Mouse (Mus musculus): ENCODE results near the gene Cnnm3.
A peak's percentile ranks its signal among the peaks of the same experiment; 100 is the strongest.

Gene Cnnm3

GRCm38 (mm10) chr1:36511289-36512021 lies at the start of gene Cnnm3:
TSS of gene Cnnm3 (plus strand) at chr1:36511867.
- DNase-seq: peak; percentile 99

GRCm38 (mm10) chr1:36465641-36466160 lies 46.0 kb upstream of the Cnnm3 start:
- DNase-seq: no peak

- DNase-seq: no peak
Observed at GRCm38 (mm10) chr1:36467446-36467845, 44.2 kb upstream of the Cnnm3 start.

DNA sequence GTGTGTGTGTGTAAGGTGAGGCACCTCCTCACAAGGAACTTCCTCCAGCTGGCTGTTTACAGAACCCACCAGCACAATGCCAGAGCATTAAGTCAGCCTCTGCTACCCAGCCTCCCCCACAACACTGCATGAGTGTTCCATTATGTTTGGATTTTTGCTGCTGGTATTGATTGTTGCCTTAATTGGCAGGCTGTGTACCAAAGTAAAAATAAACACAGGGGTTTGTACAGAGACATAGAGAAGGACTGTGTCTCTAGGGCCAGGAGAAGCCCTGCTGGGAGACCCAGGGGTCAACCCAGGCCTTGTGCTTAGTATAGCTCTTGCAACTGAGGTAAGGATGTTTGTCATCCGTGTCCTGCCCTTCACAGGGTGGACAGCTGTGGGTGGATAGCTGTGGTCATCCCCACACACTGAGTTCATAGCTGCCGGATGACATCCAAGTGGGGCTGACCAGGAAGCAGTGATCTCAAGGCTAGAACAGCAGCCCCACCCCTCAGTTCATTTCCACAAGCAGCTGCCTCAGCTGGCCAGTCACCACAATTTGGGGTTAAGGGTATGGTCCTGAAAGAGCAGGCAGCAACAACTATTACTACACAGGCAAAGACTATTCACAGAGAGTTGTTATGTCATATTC lies 41.7 kb upstream of the Cnnm3 start:
- no peak for DNase-seq

- peak; percentile 95 for DNase-seq
Observed at GRCm38 (mm10) chr1:36471181-36472105, 40.2 kb upstream of the Cnnm3 start, which contains the start of gene Cnnm4. TSS of gene Cnnm4 (plus strand) at chr1:36471620.

DNA sequence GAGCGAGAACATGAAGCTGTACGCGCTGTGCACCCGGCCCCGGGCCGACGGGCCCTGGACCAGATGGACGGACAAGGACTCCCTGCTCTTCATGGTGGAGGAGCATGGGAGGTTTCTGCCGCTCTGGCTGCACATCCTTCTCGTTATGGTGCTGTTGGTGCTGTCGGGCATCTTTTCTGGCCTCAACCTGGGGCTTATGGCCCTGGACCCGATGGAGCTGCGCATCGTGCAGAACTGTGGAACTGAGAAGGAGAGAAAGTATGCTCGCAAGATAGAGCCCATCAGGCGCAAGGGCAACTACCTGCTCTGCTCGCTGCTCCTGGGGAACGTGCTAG lies 39.6 kb upstream of the Cnnm3 start:
- DNase-seq: no peak

DNA sequence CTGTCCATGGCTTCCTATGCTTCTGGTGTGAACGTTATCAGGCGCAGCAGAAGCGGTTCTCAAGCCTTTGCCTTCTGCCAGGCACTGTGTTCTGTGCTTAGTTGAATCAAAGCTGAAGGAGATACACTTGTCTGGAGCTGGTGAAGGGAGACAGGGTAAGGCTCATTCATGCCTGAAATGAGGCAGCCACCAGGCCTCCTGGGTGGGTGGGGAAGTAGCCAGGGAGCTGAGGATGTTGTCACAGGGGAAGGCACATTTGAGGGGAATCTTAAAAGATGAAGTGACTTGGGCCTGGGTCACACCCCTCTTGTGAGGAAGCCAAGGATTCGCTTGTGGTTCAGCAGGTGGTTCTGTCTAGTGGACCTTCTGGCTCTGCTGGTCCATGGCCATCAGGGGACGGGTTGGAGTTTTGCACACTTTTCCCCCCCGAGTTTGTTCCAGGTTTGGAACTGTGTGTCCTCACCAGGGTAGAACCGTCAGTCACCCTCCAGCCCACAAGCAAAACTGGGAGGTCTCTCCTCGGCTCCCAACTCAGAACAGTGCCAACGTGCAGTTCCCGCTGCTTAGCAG lies 38.4 kb upstream of the Cnnm3 start:
- no peak for DNase-seq

- no peak for DNase-seq
Observed at GRCm38 (mm10) chr1:36474646-36475045, 37.0 kb upstream of the Cnnm3 start.

DNA sequence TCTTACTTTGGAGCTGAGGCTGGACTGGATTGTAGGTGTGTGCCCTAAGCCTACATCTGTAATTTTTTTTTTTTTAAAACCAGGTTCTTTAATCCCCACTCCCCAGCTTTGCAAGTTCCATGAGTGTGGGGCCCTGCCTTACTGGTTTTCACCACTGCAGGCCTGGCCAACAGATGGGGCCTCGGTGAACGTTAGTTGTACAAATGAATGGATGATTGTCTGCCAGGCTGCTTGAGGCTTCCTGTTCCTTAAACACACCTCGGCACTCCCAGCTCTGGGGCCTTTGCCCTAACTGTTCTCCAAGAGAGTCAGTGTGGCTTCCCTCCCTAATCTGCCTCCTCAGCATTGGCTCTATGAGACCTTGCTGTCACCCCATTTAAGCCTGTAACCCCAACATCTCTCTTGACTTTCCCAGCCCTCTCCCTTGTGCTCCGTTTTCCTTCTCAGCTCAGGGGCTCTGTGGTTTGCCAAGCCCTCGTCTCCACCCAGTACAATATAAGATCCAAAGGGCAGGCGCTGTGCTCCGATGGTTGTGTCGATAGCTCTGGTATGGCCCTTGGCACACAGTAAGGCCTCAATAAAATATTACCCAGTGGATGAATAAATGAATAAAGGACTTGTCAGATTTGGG lies 36.1 kb upstream of the Cnnm3 start:
- DNase-seq: peak; percentile 45

GRCm38 (mm10) chr1:36476426-36476825 lies 35.2 kb upstream of the Cnnm3 start:
- DNase-seq: no peak

GRCm38 (mm10) chr1:36478343-36478795 lies 33.3 kb upstream of the Cnnm3 start:
- DNase-seq: no peak

GRCm38 (mm10) chr1:36479903-36480899 lies 31.5 kb upstream of the Cnnm3 start:
- no peak for DNase-seq

DNA sequence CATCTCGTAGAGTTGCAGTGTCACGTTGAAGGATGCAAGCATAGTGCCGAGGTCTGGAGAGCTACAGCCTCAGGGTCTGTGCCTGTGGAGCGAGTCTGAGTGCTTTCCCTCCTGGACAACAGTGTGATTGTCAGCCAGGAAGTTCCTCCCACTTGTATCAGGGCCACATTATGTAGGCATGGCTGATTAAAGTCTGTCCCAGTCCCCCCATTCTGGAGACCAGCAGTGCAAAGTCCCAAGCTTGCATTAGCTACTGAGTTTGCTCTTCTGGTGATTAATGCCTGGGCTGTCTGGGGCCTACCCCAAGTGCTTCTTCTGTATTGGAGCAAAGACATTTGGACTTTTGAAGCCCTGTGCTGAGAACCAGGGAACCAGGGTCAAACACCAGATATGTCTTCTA lies 27.8 kb upstream of the Cnnm3 start:
- DNase-seq: no peak

DNA sequence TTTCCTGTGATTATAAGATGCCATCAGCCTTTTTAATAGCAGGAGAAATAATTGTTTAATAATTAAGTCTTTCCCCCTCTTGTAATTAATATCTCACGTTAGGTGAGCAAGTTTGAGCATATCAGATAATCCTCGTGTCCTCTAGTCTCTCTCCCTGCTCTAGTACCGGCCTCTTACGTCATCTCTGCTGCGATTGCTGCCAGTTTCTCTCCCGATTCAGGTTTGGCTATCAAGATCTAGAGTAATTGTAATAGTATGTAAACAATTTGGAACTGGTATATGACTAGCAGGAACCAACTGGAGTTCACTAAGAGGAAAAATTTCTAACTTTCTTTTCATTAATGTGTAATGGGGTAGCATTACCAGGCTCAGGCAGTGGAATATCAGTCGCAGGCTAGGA lies 26.6 kb upstream of the Cnnm3 start:
- DNase-seq: no peak

GRCm38 (mm10) chr1:36487111-36487510 lies 24.6 kb upstream of the Cnnm3 start:
- DNase-seq: no peak

DNA sequence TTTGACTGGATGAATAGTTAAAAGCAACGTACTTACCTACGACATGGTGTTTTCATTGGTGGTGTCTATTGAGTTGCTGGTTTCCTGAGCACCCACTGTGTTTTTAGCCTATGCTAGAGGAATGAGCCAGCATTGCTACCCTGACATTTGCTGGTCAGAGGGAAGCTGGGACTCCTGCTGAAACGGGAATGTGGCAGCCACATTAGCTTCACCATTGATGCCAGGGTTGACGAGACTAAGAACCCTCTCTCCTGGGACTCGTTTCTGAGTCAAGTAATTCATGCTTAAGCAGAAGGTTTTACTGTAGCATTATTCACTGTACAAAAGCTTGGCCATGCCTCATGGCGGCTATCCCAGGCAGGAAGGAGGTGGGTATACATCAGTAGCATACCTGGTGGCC lies 22.0 kb upstream of the Cnnm3 start:
- DNase-seq: no peak

- DNase-seq: peak; percentile 71
Observed at GRCm38 (mm10) chr1:36492416-36493139, 19.1 kb upstream of the Cnnm3 start.

- DNase-seq: no peak
Observed at GRCm38 (mm10) chr1:36493299-36493698, 18.4 kb upstream of the Cnnm3 start.

GRCm38 (mm10) chr1:36496719-36497118 lies 14.9 kb upstream of the Cnnm3 start:
- DNase-seq: no peak

GRCm38 (mm10) chr1:36497312-36497711 lies 14.4 kb upstream of the Cnnm3 start:
- DNase-seq: no peak
